Mouse (Mus musculus) thymus, postnatal 14 days (tissue): ENCODE measurements around the gene Ebf1.

Experiments
- DNase-seq: peaks from one replicate; pipeline ENCODE4 v3.0.0; 2021

Gene Ebf1

DNA sequence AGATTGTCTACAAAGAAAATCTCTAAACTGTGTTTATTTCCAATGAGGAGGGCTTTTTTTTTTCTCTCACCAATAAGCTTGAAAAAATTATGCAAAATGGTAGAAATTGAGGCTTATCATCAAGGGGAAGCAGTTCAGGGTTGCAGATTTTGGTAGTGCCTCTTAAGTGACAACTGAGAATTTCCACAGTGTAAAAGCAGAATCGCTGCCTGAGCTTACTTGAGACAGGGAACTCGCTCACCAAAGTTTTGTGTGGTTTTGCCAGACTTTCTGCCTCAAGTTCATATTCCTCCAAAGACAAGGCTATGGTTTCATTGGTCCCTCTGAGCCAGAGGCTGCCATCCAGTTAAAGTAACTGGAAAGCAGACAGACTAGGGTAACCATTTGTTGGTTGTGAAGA, 128.8 kb downstream of the Ebf1 start:
- no peak for DNase-seq

DNA sequence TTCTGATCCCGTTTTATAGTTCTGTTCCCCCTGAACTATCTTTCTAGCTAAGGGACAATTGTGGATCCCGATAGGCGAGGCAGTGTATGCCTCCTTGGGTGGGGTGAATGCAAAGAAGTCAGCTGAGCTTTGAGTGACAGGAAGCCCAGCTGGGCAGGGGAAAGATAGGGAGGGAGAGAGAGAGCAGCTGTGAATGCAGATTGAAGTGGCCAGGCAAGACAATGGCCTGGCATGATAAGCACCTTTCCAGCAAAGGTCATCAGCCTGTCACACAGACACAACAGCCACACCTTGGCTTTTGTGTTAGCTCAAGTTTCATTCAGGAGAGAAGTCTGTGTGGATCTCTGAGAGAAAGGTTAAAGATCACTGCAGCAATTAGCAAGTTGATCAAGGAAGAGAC, 129.6 kb downstream of the Ebf1 start:
- DNase-seq, result no peak

GRCm38 (mm10) chr11:44749309-44749708, 132.2 kb downstream of the Ebf1 start:
- no peak for DNase-seq

DNA sequence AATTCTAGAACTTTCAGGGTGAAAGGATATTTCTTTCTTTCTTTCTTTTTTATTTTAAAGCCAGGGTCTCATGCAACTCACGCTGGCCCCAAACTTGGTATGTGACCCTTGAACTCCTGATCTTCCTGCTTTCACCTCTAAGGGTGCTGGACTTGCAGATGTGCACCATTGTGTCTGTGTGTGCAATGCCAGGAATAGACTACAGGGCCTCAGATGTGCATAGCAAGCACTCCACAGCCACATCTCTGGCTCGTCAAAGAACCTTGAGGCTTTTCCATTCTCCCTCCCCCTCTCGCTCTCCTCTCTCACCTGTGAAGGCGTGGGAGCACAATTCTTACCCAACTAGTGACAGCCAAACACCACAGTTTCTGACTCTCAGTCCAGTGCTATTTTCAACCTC, 137.2 kb downstream of the Ebf1 start:
- DNase-seq, result no peak

GRCm38 (mm10) chr11:44756321-44756720, 139.2 kb downstream of the Ebf1 start:
- no peak for DNase-seq

- no peak for DNase-seq
These were observed 141.7 kb downstream of the Ebf1 start for GRCm38 (mm10) chr11:44758857-44759256.

GRCm38 (mm10) chr11:44761128-44761996, 144.2 kb downstream of the Ebf1 start:
- DNase-seq, result no peak

DNA sequence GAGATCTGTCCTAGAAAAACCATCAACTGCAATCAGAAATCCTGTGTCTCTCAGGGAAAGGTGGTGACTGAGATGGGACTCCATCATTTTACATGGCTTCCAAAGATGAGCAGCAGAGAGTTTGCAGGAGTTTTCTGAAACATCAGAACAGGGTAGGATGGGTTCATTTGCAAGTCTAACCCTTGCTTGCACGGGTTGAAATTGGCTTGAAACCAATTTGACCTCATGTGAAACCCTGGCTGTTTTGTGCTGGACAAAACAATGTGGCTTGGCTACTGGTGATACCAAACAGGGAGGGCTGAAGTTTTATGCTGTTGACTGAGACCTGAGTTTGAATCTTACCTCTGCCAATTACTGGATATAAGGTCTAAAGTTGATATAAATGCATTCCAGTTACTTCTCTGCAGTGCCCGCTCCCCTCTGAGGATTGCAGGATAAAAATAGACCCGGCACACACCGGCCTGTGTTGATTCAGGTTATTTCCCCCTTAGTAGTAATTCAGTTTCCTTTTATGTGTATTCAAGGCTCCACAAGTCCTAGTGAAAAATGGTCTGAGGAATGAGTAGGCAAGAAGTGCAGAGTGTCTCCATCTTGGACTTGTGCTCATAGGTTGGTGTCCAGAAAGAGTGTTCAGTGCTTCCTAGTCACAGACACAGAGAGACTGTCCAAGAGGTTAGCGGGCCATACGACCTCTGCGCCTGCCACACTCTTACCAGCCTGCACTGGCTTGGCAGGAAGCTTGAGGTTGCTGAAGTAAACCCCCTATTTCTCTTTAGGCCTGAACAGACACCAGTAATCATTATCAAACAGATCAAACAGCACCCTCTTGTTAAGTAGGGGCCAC, 147.1 kb downstream of the Ebf1 start:
- DNase-seq, result no peak

- DNase-seq, result no peak
These were observed 147.9 kb downstream of the Ebf1 start for GRCm38 (mm10) chr11:44764988-44765387.

DNA sequence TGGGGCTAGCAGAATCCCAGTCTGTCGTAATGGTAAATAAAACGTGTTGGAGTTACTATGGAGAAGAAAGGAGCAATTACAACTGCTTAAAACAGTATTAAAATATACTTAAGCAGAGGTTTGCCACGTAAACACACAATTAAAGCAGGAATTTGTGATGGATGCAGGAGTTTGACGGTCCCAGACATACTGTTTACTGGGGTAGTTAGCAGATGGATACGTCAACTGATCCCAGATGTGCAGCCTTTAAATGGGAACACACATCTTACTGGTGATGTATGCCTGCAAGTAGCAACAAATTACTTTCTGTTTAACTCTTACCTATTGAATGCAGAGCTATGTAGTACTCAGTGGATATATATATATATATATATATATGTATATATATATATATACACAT, 149.1 kb downstream of the Ebf1 start:
- DNase-seq, result no peak

- no peak for DNase-seq
These were observed 150.2 kb downstream of the Ebf1 start for GRCm38 (mm10) chr11:44767322-44767721.

- no peak for DNase-seq
These were observed 151.2 kb downstream of the Ebf1 start for GRCm38 (mm10) chr11:44768346-44768745.

- no peak for DNase-seq
These were observed 154.0 kb downstream of the Ebf1 start for GRCm38 (mm10) chr11:44770989-44771564.

DNA sequence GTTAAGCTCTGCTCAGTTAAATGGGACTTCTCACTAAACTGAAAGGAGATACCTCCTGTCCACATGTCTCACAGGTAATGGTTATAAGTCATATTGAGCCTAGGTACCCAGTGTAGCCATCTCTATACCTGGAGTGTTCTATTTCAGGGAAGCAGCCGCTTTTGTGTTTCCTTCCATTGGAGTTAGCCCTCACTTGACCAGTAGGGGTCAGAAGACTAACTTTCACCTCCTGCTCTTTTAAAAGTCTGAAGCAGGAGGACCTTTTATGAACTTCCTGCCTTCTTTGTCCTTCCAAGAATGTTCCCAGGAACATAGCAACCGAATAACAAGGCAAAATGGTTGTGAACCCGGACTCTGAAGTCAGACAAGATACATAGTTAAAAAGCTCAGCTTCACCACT, 157.3 kb downstream of the Ebf1 start:
- DNase-seq, result peak; percentile 23

GRCm38 (mm10) chr11:44775549-44775948, 158.4 kb downstream of the Ebf1 start:
- no peak for DNase-seq

- no peak for DNase-seq
These were observed 159.4 kb downstream of the Ebf1 start for GRCm38 (mm10) chr11:44776556-44776955.

GRCm38 (mm10) chr11:44777331-44778310, 160.5 kb downstream of the Ebf1 start:
- DNase-seq, result no peak

GRCm38 (mm10) chr11:44779030-44779429, 161.9 kb downstream of the Ebf1 start:
- DNase-seq, result no peak

- no peak for DNase-seq
These were observed 167.3 kb downstream of the Ebf1 start for GRCm38 (mm10) chr11:44784255-44785029.

GRCm38 (mm10) chr11:44785063-44785462, 167.9 kb downstream of the Ebf1 start:
- no peak for DNase-seq

DNA sequence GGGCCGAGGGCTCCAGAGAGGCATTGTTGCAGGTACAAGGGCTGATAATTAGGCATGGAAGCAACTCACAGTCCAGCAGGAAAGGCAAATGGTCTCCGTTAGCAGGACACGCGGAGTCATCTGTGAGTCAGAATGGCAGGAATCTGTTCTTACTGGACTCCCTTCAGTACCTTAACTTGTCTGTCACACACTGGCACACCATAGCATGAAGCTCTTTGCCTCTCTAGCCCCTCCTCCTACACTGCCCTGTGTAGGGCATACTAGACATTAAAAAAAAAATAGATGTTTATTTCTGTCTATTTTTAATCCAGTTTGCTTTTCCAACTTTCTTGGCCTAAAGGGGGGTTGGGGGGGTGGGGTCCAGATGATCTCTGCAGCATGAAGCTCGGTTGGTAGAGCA, 168.4 kb downstream of the Ebf1 start:
- DNase-seq, result no peak

- no peak for DNase-seq
These were observed 170.9 kb downstream of the Ebf1 start for GRCm38 (mm10) chr11:44788003-44788402.
